Mouse (Mus musculus) megakaryocyte, embryonic 14.5 days (primary cell): Measurements from ENCODE around the gene Xylt2.

Experiments used
- FLI1 ChIP-seq: IDR thresholded peaks from 2 replicates; pipeline ENCODE4 v1.6.1; 2012; ENCODE audit warnings: low read length, inconsistent platforms, mixed read lengths
- GATA1 ChIP-seq: IDR thresholded peaks from 3 replicates; pipeline ENCODE4 v1.6.1; 2012; ENCODE audit warnings: mixed read lengths, low read length, inconsistent platforms, borderline replicate concordance

- TF ChIP-seq FLI1 (no peak), GATA1 (no peak)
Measured at GRCm38 (mm10) chr11:94701401-94702215, 24.3 kb upstream of the Xylt2 start.
